Mouse (Mus musculus): ENCODE results near the gene Ifitm3.
A peak's percentile ranks its signal among the peaks of the same experiment; 100 is the strongest.
"Not testable (repeated sequence)": the region's sequence is repeated elsewhere in the genome, so short reads cannot be mapped to it uniquely, and the experiment has no call there.

Gene Ifitm3

GRCm38 (mm10) chr7:141010593-141010992, at the start of gene Ifitm3:
Ifitm3 (minus strand) TSS chr7:141010770.
- DNase-seq, result peak; percentile 78

GRCm38 (mm10) chr7:141059929-141060328, 49.4 kb upstream of the Ifitm3 start:
- no peak for DNase-seq

- no peak for DNase-seq
Measured at GRCm38 (mm10) chr7:141058601-141059341, 48.2 kb upstream of the Ifitm3 start.

- no peak for DNase-seq
Measured at GRCm38 (mm10) chr7:141057541-141057940, 47.0 kb upstream of the Ifitm3 start.

- no peak for DNase-seq
Measured at GRCm38 (mm10) chr7:141056976-141057375, 46.4 kb upstream of the Ifitm3 start.

- no peak for DNase-seq
Measured at GRCm38 (mm10) chr7:141055785-141056184, 45.2 kb upstream of the Ifitm3 start.

- DNase-seq, result no peak
Measured at GRCm38 (mm10) chr7:141052421-141052820, 41.9 kb upstream of the Ifitm3 start.

- no peak for DNase-seq
Measured at GRCm38 (mm10) chr7:141052016-141052415, 41.4 kb upstream of the Ifitm3 start.

GRCm38 (mm10) chr7:141051060-141051685, 40.6 kb upstream of the Ifitm3 start:
- no peak for DNase-seq

GRCm38 (mm10) chr7:141049326-141049725, 38.8 kb upstream of the Ifitm3 start:
- no peak for DNase-seq

- peak; percentile 94 for DNase-seq
Measured at GRCm38 (mm10) chr7:141048226-141049218, 38.0 kb upstream of the Ifitm3 start.

GRCm38 (mm10) chr7:141047581-141048225, 37.1 kb upstream of the Ifitm3 start:
- DNase-seq, result peak; percentile 86

- DNase-seq, result peak; percentile 61
Measured at GRCm38 (mm10) chr7:141046931-141047580, 36.5 kb upstream of the Ifitm3 start.

GRCm38 (mm10) chr7:141042539-141042938, 32.0 kb upstream of the Ifitm3 start:
- DNase-seq, result no peak

GRCm38 (mm10) chr7:141041661-141042060, 31.1 kb upstream of the Ifitm3 start:
- DNase-seq, result peak; percentile 89

- peak; percentile 26 for DNase-seq
Measured at GRCm38 (mm10) chr7:141040867-141041606, 30.5 kb upstream of the Ifitm3 start.

- DNase-seq, result no peak
Measured at GRCm38 (mm10) chr7:141039386-141040107, 29.0 kb upstream of the Ifitm3 start.

GRCm38 (mm10) chr7:141038090-141039032, 27.8 kb upstream of the Ifitm3 start:
- DNase-seq, result no peak

- DNase-seq, result not testable (repeated sequence)
Measured at GRCm38 (mm10) chr7:141036624-141037023, 26.1 kb upstream of the Ifitm3 start.

Data from kidney, postnatal 14 days (tissue).